Mouse (Mus musculus): ENCODE results near the gene Mlec.

The Mlec gene

DNA sequence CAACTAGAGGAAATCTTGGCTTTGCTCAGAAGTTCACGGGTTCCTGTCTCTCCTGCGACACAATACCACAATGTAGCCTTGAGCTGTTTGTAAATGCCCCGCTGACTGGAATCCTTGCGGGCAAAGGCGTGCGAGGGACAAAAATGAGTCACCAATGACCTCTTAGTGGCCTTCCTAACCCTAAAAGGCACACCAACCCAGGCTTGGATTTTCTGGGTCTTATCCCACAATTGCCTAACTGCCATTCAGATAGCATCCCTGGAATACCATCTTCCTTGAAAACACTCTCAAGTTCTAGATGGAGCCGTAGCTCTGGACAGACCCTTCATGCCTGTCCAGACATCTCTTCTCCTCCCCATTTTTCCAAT lies 34.8 kb upstream of the Mlec start:
- Histone ChIP-seq H3K9me3 (ENCODE audit: low read length) (no peaks in the 10 kb centered on the region), H3K4me3 (replicated peaks; ENCODE audit: low read length) (peak overlapping the region; percentile 84), H3K36me3 (ENCODE audit: insufficient read depth, low read length) (no peaks in the 10 kb centered on the region), H3K27me3 (ENCODE audit: insufficient read depth, low read length) (peaks cover 48% of the 10 kb centered on the region), H3K4me1 (replicated peaks; ENCODE audit: low read depth, low read length) (peaks cover 69% of the 10 kb centered on the region)
- no peak for TF ChIP-seq CTCF (conservative IDR thresholded peaks at IDR 0.05; ENCODE audit: low read length)
- TF ChIP-seq NANOG (IDR thresholded peaks at IDR 0.05; ENCODE audit: borderline replicate concordance, low read length): no peak
- no peak for TF ChIP-seq POU5F1 (IDR thresholded peaks at IDR 0.05; ENCODE audit: borderline replicate concordance, low read length)

GRCm38 (mm10) chr5:115191880-115192827 lies 34.2 kb upstream of the Mlec start:
- TF ChIP-seq POU5F1 (IDR thresholded peaks at IDR 0.05; ENCODE audit: borderline replicate concordance, low read length) (no peak), NANOG (IDR thresholded peaks at IDR 0.05; ENCODE audit: borderline replicate concordance, low read length) (no peak), CTCF (conservative IDR thresholded peaks at IDR 0.05; ENCODE audit: low read length) (no peak)
- peak overlapping the region; percentile 84 for H3K4me3 ChIP-seq (replicated peaks; ENCODE audit: low read length)
- H3K27me3 ChIP-seq (ENCODE audit: insufficient read depth, low read length): peaks cover 48% of the 10 kb centered on the region
- H3K4me1 ChIP-seq (replicated peaks; ENCODE audit: low read depth, low read length): peaks cover 72% of the 10 kb centered on the region
- H3K36me3 ChIP-seq (ENCODE audit: insufficient read depth, low read length): no peaks in the 10 kb centered on the region
- no peaks in the 10 kb centered on the region for H3K9me3 ChIP-seq (ENCODE audit: low read length)

DNA sequence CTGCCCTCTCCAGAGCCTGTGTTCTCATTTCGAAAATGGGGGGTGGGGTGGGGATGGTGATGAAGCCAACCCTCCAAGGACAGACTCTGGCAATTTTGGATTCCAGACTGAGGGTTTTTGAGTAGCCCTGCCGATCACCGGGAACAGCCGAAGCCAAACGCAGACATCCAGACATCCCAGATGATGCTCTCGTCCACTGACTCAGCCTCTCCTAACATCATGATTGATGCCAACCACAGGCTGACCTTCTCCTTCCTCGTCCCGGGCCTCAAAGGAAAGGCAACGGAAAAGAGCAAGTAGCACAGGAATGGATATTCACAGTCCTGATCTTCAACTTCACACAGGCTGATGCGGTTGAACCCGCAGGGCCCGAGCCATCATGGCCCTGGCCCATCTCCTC lies 32.1 kb upstream of the Mlec start:
- TF ChIP-seq NANOG (IDR thresholded peaks at IDR 0.05; ENCODE audit: borderline replicate concordance, low read length): no peak
- no peak for TF ChIP-seq CTCF (conservative IDR thresholded peaks at IDR 0.05; ENCODE audit: low read length)
- TF ChIP-seq POU5F1 (IDR thresholded peaks at IDR 0.05; ENCODE audit: borderline replicate concordance, low read length): no peak
- Histone ChIP-seq H3K27me3 (ENCODE audit: insufficient read depth, low read length) (peaks cover 47% of the 10 kb centered on the region), H3K9me3 (ENCODE audit: low read length) (no peaks in the 10 kb centered on the region), H3K4me1 (replicated peaks; ENCODE audit: low read depth, low read length) (peaks cover 86% of the 10 kb centered on the region), H3K4me3 (replicated peaks; ENCODE audit: low read length) (no peak overlapping the region), H3K36me3 (ENCODE audit: insufficient read depth, low read length) (no peaks in the 10 kb centered on the region)

DNA sequence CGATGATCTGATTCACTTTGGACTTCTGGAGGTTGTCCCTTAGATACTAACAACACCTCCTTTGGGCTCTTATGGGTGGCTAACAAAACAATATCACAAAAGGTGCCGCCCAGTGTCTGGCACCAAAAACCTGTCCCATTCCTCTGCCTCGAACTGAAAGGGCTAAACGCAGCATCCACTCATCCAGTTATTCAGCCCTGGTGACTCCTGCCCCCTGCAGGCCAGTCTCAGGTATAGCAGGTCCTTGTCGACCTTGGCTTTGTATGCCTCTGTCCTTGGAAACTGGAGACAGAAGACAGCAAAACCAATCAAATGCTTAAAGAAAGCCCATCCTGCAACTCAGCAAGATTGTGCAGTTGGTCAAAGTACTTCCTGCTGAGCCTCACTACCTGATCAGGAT lies 30.8 kb upstream of the Mlec start:
- H3K9me3 ChIP-seq (ENCODE audit: low read length): no peaks in the 10 kb centered on the region
- peaks cover 90% of the 10 kb centered on the region for H3K4me1 ChIP-seq (replicated peaks; ENCODE audit: low read depth, low read length)
- TF ChIP-seq POU5F1 (IDR thresholded peaks at IDR 0.05; ENCODE audit: borderline replicate concordance, low read length) (no peak), CTCF (conservative IDR thresholded peaks at IDR 0.05; ENCODE audit: low read length) (peak; percentile 96), NANOG (IDR thresholded peaks at IDR 0.05; ENCODE audit: borderline replicate concordance, low read length) (no peak)
- H3K36me3 ChIP-seq (ENCODE audit: insufficient read depth, low read length): no peaks in the 10 kb centered on the region
- peaks cover 38% of the 10 kb centered on the region for H3K27me3 ChIP-seq (ENCODE audit: insufficient read depth, low read length)
- no peak overlapping the region for H3K4me3 ChIP-seq (replicated peaks; ENCODE audit: low read length)

DNA sequence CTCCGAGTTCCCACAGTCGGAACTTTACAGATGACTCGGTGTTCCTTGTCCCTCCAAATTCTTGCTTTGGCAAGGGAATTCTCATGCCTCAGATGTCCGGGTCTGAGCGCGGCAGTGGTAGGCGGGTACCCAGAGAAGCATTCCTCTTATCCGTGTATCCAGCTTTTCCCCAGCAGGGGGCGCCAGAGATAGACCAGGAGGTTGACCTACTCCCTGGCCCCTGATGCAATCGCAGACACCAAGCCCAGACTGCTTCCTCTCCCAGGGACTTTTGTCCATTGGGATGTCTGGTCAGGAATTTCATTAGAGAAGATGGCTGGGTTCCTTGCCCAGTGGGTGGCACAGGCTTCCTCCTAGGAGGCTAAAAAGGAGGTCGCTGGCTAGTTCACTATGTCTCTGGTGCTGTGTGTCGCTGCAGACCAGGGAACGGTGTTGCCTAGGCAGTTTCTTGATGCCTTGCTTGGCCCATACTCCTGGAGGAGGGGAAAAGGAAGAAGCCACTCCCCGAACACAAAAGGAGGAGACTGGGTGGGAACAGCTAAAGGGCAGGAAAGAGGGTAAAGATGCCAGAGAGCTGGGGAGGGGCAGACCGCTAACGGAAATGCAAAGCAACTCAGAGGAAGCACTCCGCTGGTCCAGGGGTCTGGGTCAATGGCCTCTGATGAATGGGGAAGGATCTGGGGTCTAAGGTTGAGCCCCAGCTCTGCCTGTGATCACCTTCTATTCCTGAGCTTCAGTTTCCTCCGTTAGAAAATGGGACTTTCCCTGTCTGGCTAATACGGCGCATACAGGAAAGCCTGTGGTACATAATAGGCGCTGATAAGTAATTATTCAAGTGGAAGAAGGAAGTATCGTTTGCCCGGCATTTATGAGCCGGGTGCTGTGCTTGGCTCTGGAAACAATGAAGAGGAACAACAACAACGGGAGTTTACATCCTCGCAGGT lies 29.5 kb upstream of the Mlec start:
- Histone ChIP-seq H3K4me1 (replicated peaks; ENCODE audit: low read depth, low read length) (peaks cover 95% of the 10 kb centered on the region), H3K9me3 (ENCODE audit: low read length) (no peaks in the 10 kb centered on the region), H3K27me3 (ENCODE audit: insufficient read depth, low read length) (peaks cover 27% of the 10 kb centered on the region), H3K36me3 (ENCODE audit: insufficient read depth, low read length) (no peaks in the 10 kb centered on the region), H3K4me3 (replicated peaks; ENCODE audit: low read length) (peak overlapping the region; percentile 72)
- TF ChIP-seq NANOG (IDR thresholded peaks at IDR 0.05; ENCODE audit: borderline replicate concordance, low read length) (no peak), POU5F1 (IDR thresholded peaks at IDR 0.05; ENCODE audit: borderline replicate concordance, low read length) (no peak), CTCF (conservative IDR thresholded peaks at IDR 0.05; ENCODE audit: low read length) (peak; percentile 61)

GRCm38 (mm10) chr5:115186371-115187073 lies 28.5 kb upstream of the Mlec start:
- peaks cover 17% of the 10 kb centered on the region for H3K27me3 ChIP-seq (ENCODE audit: insufficient read depth, low read length)
- H3K36me3 ChIP-seq (ENCODE audit: insufficient read depth, low read length): no peaks in the 10 kb centered on the region
- H3K4me3 ChIP-seq (replicated peaks; ENCODE audit: low read length): peak overlapping the region; percentile 72
- H3K9me3 ChIP-seq (ENCODE audit: low read length): no peaks in the 10 kb centered on the region
- peaks cover 95% of the 10 kb centered on the region for H3K4me1 ChIP-seq (replicated peaks; ENCODE audit: low read depth, low read length)
- TF ChIP-seq NANOG (IDR thresholded peaks at IDR 0.05; ENCODE audit: borderline replicate concordance, low read length) (no peak), POU5F1 (IDR thresholded peaks at IDR 0.05; ENCODE audit: borderline replicate concordance, low read length) (no peak), CTCF (conservative IDR thresholded peaks at IDR 0.05; ENCODE audit: low read length) (no peak)

DNA sequence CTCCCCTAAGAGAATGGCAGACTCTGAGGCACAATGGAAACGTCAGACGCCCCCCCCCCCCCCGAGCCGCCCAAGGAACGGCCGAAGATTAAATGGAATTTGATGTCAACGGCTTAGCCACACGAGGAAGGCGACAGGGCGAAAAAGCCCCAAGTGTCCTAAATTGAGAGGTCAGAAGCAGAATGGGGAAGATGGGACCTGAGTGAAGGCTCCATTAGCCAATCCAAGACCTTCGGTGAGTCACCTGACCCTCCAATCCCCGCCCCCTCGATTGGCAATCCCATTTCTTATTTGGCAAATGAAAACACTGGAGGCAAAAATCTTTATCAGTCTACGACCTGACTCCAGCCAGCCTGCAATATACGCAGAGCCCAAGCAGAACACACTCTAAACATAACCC lies 26.7 kb upstream of the Mlec start:
- Histone ChIP-seq H3K4me1 (replicated peaks; ENCODE audit: low read depth, low read length) (peaks cover 96% of the 10 kb centered on the region), H3K4me3 (replicated peaks; ENCODE audit: low read length) (peak overlapping the region; percentile 72), H3K9me3 (ENCODE audit: low read length) (no peaks in the 10 kb centered on the region), H3K27me3 (ENCODE audit: insufficient read depth, low read length) (peaks cover under 1% of the 10 kb centered on the region; the same call in 1 of the 2 replicates), H3K36me3 (ENCODE audit: insufficient read depth, low read length) (no peaks in the 10 kb centered on the region)
- TF ChIP-seq CTCF (conservative IDR thresholded peaks at IDR 0.05; ENCODE audit: low read length) (no peak), POU5F1 (IDR thresholded peaks at IDR 0.05; ENCODE audit: borderline replicate concordance, low read length) (no peak), NANOG (IDR thresholded peaks at IDR 0.05; ENCODE audit: borderline replicate concordance, low read length) (no peak)
